Mouse (Mus musculus) liver, embryonic 14.5 days (tissue): Measurements from ENCODE around the gene Pabpc6.

Source experiments
- CTCF ChIP-seq: IDR thresholded peaks from 2 replicates; pipeline ENCODE4 v1.5.1; 2016; ENCODE audit warnings: antibody characterized with exemption, low read depth, control low read depth
- EP300 ChIP-seq: IDR thresholded peaks from 2 replicates; pipeline ENCODE4 v1.6.1; 2016; ENCODE audit warnings: antibody characterized with exemption, low read depth

- TF ChIP-seq CTCF (no peak), EP300 (no peak)
These were observed 37.4 kb downstream of the Pabpc6 start for GRCm38 (mm10) chr17:9632140-9632539.
